Mouse (Mus musculus) CH12F3 (cell line): ENCODE data around the gene Aldh8a1.

Source experiments
- in situ Hi-C: fragments of 300-500 bp; cut with MboI; formaldehyde crosslinking; loops from 2 replicates; pipeline ENCODE4 v1.14.3; 2020; ENCODE audit warnings: low sequenced_read_pairs

Aldh8a1 gene

DNA sequence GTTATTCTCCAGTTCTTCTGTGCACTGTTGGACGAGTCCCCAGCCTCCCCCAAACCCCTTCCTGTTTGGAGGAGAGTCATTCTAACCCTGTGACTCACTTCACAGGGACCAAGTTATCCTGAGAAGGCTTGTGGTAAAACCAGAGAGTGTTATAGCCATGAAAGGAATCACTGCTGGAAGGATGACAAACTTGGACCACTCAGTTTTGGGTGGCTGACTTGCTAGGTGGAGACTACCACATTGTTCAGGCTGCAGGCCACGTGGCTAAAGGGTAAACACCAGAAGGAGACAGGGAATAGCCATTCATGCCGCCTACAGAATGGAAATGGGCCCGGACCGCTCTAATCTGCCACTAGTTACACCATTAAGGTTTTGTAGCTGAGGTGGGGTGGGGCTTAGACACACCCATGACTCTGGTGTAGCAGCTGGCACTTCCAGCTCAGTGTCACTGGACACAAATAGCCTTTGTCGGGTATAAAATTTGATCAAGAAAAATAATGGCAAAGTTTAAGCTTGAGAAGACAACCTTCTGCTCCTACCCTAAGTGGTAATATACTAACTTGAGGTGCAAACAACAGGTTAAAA is 34.6 kb downstream of the Aldh8a1 start:
- in situ Hi-C loops: no loop called here

DNA sequence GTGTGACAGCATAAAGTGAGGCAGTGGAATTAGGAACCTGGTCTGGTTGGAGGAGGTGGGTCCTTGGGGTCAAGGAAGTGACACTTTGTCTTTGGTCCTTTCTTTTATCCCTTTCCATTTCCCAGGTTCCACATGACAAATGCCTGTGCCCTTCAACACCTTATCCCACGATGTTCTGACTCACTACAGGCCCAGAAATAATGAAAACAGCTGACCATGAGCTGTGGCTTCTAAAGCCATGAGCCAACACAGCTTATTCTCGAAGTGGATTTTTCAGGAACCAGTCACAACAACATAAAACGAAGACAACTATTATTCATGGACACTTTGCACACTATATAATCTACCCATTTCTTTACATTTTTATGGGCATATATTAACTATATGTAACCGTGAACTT is 37.9 kb downstream of the Aldh8a1 start:
- in situ Hi-C loops: no loop called here

DNA sequence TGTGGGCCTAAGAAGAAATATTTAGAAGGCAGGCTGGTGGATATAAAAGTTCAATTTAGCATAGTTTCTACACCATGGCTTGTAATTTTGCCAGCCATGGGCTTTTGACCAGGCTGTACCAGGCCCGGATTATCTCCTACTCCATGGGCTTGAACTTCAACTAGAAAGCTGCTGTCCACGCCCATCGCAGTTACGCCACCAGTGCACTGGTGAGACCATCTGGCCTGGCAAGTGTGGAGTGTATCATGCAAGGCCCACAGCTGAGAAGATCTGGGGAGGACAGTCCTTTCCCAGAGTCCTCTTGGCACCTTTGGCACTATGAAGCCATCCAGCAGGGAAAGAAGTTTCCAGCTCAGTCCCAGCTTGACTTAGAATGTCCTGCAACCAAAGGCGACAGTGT is 39.1 kb downstream of the Aldh8a1 start:
- in situ Hi-C loops: no loop called here

DNA sequence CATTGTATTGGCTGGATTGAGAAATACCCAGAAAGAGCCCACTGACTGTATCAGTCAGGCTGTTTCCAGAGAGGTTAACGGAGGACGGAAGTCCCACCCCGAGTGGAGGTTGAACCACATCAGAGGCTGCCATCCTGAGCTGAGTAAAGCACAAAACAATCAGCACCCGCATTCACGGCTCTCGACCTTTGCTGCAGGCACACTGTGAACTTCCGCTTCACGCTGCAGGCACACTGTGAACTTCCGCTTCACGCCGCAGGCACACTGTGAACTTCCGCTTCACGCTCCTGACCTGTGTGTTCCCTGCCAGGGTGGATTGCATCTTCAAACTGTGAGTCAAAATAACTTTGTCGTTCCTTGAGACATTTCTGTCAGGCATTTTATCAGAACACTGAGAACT is 42.1 kb downstream of the Aldh8a1 start:
- in situ Hi-C loops: no loop called here

DNA sequence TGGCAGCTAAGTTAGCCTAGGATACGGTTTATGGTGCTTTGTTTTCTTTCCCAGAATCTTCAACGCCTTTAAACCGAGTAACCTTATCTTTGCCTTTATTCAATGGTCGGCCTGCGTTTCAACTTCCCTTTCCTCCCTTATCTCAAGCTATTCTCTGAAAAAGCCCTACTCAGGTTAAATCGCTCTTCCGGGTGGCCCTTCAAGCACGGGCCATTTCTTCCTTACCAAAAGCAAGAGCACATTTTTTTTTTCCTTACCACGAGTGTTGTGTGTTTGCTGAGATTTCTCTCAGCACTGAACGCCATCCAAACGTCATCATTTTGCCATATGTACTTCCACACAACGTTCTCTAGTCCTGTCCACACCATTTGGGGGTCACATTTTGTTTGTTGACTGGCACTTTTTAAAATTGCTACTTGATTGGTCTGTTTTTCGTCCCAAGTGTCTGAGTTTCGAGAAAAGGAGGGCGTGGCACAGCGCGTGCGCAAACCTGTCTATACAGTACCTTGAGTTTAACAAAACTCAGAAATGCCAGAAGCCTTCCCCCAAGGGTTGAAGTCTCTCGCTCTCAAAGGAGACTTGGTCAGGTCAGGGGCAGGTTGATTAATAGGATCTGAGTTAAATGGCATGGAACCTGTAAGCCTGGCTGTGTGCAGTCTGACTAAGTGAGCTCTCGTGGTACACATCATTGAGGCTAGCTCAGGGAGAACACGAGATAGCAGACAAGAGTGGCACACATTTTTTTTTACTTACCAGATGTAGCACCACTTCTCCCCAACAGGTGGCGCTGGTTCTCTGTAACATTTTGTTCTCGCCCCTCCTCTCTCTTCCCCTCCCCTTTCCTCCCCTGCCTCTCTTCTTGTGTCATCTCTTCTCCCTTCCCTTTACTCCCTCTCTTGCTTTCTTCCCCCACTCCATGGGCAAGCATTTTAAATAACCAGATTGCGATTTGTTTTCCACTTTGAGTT is 43.6 kb downstream of the Aldh8a1 start:
- in situ Hi-C loops: no loop called here

DNA sequence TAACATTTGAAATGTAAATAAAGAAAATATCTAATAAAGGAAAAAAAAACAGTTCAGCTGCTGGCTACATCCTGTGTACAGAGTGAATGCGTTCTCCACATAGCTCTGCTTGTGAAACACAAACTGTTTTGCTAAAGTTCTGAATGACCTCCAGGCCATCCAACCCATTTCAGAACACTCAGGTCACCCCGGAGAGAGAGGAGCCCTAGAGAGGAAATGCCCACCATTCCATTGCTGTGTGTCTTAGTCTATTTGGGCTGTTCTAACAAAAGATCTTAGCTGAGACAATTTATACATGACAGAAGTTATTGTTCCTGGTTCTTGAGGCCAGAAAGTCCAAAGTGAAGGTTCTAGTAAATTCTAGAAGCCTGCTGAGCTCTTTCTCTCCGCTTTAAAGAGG is 49.4 kb downstream of the Aldh8a1 start:
- in situ Hi-C loops: no loop called here

DNA sequence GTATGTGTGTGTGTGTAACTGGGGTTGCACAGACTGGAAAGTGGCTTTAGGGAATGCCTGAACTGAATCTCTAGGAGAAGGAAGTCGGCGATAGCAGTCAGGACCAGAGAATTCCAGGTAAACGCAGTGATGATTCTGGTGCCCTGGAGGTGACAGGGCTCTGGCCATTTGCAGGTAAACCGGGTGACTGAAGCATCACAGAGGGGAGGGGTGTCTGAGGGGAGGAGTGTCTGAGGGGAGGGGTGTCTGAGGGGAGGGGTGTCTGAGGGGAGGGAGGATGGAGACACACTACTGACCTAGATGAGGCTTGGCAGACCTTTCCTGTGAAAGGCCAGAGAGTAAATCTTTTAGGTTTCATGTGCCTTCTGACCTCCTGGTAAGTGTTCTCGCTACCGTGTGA is 50.9 kb downstream of the Aldh8a1 start:
- in situ Hi-C loops: no loop called here

DNA sequence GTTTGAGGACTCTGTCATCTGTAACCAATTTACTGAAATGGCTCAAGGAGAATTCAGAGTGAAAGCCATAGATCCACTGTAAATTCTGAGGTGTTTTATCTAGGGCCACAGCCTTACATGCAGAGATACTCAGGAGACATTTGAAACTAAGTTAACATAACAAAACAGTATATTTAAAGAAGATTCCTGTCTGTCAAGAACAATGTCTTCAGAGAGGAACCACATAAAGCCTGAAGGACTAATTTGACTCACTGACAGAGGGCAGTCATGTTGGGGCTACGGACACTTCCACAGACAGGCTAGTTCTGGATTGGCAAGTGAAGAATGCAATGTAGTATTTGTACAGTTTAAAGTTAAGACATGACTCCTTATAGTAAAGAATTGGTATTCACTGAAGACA is 62.2 kb downstream of the Aldh8a1 start:
- in situ Hi-C loops: no loop called here

DNA sequence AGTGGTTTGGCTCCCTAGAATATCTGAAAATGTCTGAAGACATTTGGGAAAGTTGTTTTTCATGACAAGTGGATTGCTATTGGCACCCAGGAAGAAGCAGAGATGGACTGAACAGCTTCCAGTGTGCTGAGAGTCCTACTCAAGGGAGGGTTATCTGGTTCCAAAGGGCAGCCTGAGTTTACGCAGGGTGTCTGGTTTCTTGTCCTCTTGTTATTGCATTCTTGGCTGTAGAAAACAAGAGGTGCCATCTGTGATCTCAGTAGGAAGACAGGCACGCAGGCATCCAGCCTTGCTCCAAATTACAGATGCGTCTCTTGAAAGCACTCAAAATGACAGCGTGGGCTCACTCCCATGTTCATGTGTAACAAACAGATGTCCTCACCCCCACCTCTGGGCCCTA is 63.9 kb downstream of the Aldh8a1 start:
- in situ Hi-C loops: no loop called here

DNA sequence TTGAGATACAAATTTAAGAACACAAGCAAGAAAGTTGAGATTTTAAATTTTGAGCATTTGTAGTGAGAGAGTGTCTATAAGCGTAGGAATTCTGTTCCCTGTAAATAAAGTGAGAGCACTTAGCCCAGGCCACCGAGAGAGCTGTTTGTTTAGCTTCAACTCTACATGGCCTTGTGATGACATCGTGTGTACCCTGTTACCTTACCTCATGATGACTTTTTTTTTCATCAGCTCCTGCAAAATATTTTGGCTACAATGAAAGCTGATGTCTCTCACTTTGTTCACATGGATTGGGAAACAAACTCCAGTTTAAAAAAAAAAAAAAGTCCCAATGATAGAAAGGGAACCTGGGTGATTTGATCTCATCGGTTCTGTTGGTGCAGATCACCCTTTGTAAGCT is 64.6 kb downstream of the Aldh8a1 start:
- in situ Hi-C loops: no loop called here

DNA sequence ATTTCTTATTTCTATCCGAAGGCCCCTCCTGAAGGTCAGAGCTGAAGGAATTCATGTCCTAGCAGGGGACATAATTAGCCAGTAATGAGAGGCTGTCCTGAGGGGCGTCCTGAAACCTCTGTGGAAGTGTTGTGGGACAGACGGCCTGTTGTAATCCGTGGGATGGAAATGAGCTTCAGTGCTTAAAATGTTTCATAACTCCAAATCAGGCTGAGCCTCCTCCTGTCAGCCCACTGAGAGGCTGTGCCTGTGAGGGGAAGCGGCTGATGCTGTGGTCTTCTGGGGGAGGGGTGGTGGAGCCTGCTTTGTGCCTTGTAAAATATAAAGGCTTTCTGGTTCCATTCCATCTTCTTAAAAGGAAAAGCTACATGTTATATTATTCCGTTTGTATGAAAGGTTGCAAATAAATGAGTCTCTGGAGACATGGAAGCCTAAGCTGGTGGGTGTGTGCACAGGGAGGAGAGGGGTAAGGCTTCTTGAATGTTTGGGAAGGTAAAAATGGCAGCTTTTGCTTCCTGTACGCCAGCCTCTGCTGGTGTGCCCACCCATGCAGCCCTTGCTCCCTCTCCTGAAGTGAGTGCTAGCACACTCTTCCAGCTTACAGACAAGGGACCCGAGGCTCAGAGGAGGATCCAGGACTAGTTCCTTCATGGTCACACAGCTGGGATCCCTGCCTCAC is 66.7 kb downstream of the Aldh8a1 start:
- in situ Hi-C loops: no loop called here

DNA sequence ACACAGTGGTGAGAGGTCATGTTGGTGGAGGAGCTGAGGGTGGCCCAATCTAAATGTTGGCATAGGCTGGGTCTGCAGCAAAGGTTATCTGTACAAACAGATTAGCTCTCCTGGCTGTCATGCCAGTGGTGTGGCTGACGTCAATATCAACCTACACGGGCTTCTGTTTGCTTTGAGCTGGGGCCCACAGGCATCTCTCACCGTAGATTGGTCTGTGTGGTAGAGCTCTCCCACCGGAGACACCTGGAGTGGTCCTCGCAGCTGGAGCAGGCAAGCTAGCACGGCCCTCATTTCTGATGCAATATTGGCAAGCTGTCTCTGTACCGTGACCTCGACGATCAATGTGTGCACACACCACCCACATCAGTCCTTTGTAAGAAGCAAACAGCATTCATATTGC is 67.3 kb downstream of the Aldh8a1 start:
- in situ Hi-C loops: no loop called here
